In the genomic region with DNA sequence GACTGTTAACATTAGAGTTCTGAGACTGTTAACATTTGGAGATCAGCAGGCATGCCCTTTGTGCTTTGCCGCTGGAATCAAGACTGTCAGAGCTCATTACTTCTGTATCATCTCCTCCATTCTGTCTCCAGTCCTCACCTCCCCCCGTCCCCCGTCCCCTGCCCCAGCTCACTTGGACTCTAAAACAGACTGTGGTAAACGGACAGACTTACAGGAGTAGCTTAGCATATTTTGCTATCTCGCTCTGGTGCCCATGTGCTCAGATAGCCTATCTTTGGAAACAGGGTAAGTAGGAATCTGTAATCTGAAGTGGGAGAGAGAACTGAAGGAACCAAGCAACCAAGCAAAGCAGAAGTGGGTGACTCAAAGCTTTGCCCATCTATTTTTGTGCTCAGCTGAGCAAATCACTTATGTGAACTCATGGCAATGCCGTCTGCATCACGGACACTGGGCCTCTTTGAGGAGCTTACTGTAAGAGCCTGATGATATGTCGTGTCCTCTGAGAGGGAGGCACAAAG, we compare ENCODE assay signal across 14 mouse cellular contexts. TPM values are rescaled to one million over a fixed set of nuclear protein-coding genes. Genes with fewer than 3 reads are reported as not detected.
DNase-seq lines count a peak whose midpoint lies in the region; ATAC-seq and TF ChIP-seq lines count a peak whose summit lies in the region.
"Had no signal": no experiment of that assay in that cellular context is flagged by ENCODE, and none has a peak within 500 bp of the region (broad histone marks: within the 10 kb centered on the region; RNA-seq: fewer than 3 reads in every experiment).

No protein-coding gene starts in this region.

- peak overlapping the region; percentile 85 for H3K27ac ChIP-seq in heart, embryonic 12.5 days (ENCODE audit: poor library complexity, severe bottlenecking)
- H3K27ac ChIP-seq in lung, postnatal 0 days (ENCODE audit: low read length): 0 out of 2 replicates have a peak overlapping the region, but pooled peaks have one; percentile 4
- no peak overlapping the region for H3K27ac ChIP-seq in kidney, embryonic 14.5 days (ENCODE audit: low read depth, low read length)
- H3K27ac ChIP-seq: hindbrain, embryonic 13.5 days; kidney, embryonic 15.5 days; midbrain, embryonic 15.5 days had no signal

- peak overlapping the region; percentile 36 for H3K4me2 ChIP-seq in heart, embryonic 12.5 days
- no peak overlapping the region for H3K4me2 ChIP-seq in lung, postnatal 0 days (replicated peaks; ENCODE audit: low read depth, low read length)
- H3K4me2 ChIP-seq in kidney, embryonic 14.5 days (replicated peaks; ENCODE audit: low read depth, low read length): no peak overlapping the region
- H3K4me2 ChIP-seq: hindbrain, embryonic 13.5 days; kidney, embryonic 15.5 days; lung, embryonic 14.5 days; midbrain, embryonic 15.5 days had no signal

- no peak overlapping the region for H3K4me3 ChIP-seq in heart, embryonic 12.5 days
- H3K4me3 ChIP-seq in lung, postnatal 0 days (ENCODE audit: low read depth, low read length): no peak overlapping the region
- no peak overlapping the region for H3K4me3 ChIP-seq in lung, adult 2 months (replicated peaks; ENCODE audit: extremely low read depth, low read depth, low read length)
- no peak overlapping the region for H3K4me3 ChIP-seq in kidney, embryonic 14.5 days (ENCODE audit: low read length)
- H3K4me3 ChIP-seq: hindbrain, embryonic 13.5 days; kidney, embryonic 15.5 days; midbrain, embryonic 15.5 days had no signal

- H3K9ac ChIP-seq in heart, embryonic 12.5 days: no peak overlapping the region
- H3K9ac ChIP-seq in lung, postnatal 0 days (replicated peaks; ENCODE audit: low read depth): no peak overlapping the region
- H3K9ac ChIP-seq in kidney, embryonic 14.5 days (ENCODE audit: low read depth, low read length): no peak overlapping the region
- H3K9ac ChIP-seq: hindbrain, embryonic 13.5 days; kidney, embryonic 15.5 days; lung, embryonic 14.5 days; midbrain, embryonic 15.5 days had no signal

- peak; percentile 56 for ATAC-seq in heart, embryonic 12.5 days (ENCODE audit: insufficient number of reproducible peaks, low FRiP score)
- peak; percentile 57 for ATAC-seq in lung, postnatal 0 days
- no peak for ATAC-seq in kidney, embryonic 14.5 days (ENCODE audit: low FRiP score, low TSS enrichment)
- ATAC-seq: midbrain, embryonic 15.5 days had no signal

- peaks cover 28% of the 10 kb centered on the region for H3K4me1 ChIP-seq in heart, embryonic 12.5 days (replicated peaks)
- no peaks in the 10 kb centered on the region for H3K4me1 ChIP-seq in lung, postnatal 0 days (ENCODE audit: insufficient read depth, low read depth, low read length)
- H3K4me1 ChIP-seq in lung, adult 2 months (ENCODE audit: control insufficient read depth, insufficient read depth, low read length): no peaks in the 10 kb centered on the region
- H3K4me1 ChIP-seq in kidney, embryonic 14.5 days (ENCODE audit: control insufficient read depth, insufficient read depth, low read length): no peaks in the 10 kb centered on the region
- H3K4me1 ChIP-seq: hindbrain, embryonic 13.5 days; kidney, embryonic 15.5 days; midbrain, embryonic 15.5 days had no signal

- TF ChIP-seq POLR2A in lung, adult 2 months (IDR thresholded peaks at IDR 0.05; ENCODE audit: borderline replicate concordance, extremely low read depth, low read depth, low read length): no peak

- H3K36me3 ChIP-seq in heart, embryonic 12.5 days: peaks cover 37% of the 10 kb centered on the region
- H3K36me3 ChIP-seq in lung, postnatal 0 days (ENCODE audit: insufficient read depth, low read length): no peaks in the 10 kb centered on the region; the same call in 1 of the 2 replicates
- peaks cover 6% of the 10 kb centered on the region; the same call in 1 of the 2 replicates for H3K36me3 ChIP-seq in kidney, embryonic 14.5 days (ENCODE audit: control insufficient read depth, insufficient read depth, low read length)
- H3K36me3 ChIP-seq: hindbrain, embryonic 13.5 days; midbrain, embryonic 15.5 days had no signal

- intact Hi-C loops in heart, postnatal 14 days (cut with DNase I): no loop called here

- no peak for TF ChIP-seq CTCF in lung, postnatal 0 days (IDR thresholded peaks at IDR 0.05)
- no peak for TF ChIP-seq CTCF in lung, adult 2 months (IDR thresholded peaks at IDR 0.05; ENCODE audit: insufficient read depth, low read length)

- WGBS in heart, embryonic 12.5 days: 41% methylated on average over 8 of the region's 8 CpGs
- 62% methylated on average over 8 of the region's 8 CpGs for WGBS in lung, postnatal 0 days
- 74% methylated on average over 8 of the region's 8 CpGs for WGBS in lung, adult 2 months
- 86% methylated on average over 8 of the region's 8 CpGs for WGBS in kidney, embryonic 14.5 days

- TF ChIP-seq EP300 in lung, postnatal 0 days (IDR thresholded peaks at IDR 0.05): no peak

- H3K27me3 ChIP-seq in heart, embryonic 12.5 days (replicated peaks): no peaks in the 10 kb centered on the region
- H3K27me3 ChIP-seq in lung, postnatal 0 days (replicated peaks; ENCODE audit: insufficient read depth, low read length): no peaks in the 10 kb centered on the region
- H3K27me3 ChIP-seq in kidney, embryonic 14.5 days (ENCODE audit: control insufficient read depth, insufficient read depth, low read length): no peaks in the 10 kb centered on the region
- H3K27me3 ChIP-seq: hindbrain, embryonic 13.5 days; kidney, embryonic 15.5 days; midbrain, embryonic 15.5 days had no signal

- H3K9me3 ChIP-seq in heart, embryonic 12.5 days (replicated peaks): no peaks in the 10 kb centered on the region
- H3K9me3 ChIP-seq in lung, postnatal 0 days (ENCODE audit: low read length): no peaks in the 10 kb centered on the region
- H3K9me3 ChIP-seq in kidney, embryonic 14.5 days (ENCODE audit: control insufficient read depth, low read length): no peaks in the 10 kb centered on the region
- H3K9me3 ChIP-seq: hindbrain, embryonic 13.5 days; kidney, embryonic 15.5 days; midbrain, embryonic 15.5 days had no signal

- no peak for DNase-seq in heart, postnatal 14 days
- DNase-seq in lung, postnatal 0 days (ENCODE audit: low spot score): peak; percentile 55
- DNase-seq in lung, adult 2 months: no peak
- DNase-seq in frontal cortex, adult 2 months (ENCODE audit: extremely low spot score in 1 of 2, low spot score in 1 of 2): peak; percentile 45 to 67
- peak; percentile 84 for DNase-seq in retina, embryonic 14.5 days (ENCODE audit: low spot score)
- no peak for DNase-seq in neural tube, embryonic 10.5 days (ENCODE audit: extremely low spot score, low spot score)
- DNase-seq: cerebellum, postnatal 36 days; thymus, postnatal 4 days had no signal

RNA-seq across cellular contexts. Expression of a gene that starts 10.3 kb away (rescaled TPM):
- 43.6 and 43.8 TPM in 2 replicates for polyA plus RNA-seq in heart, embryonic 12.5 days (2016; fragmentation: Nextera tagmentation; extraction: Ambion mirVana)
- total RNA-seq in heart, postnatal 14 days (2021): 10 to 100 TPM; 15.0 to 18.2 TPM
- 31.9 and 32.5 TPM in 2 replicates for polyA plus RNA-seq in lung, postnatal 0 days (2015; fragmentation: Nextera tagmentation; extraction: Ambion mirVana)
- polyA plus RNA-seq in lung, adult 2 months (2012; rRNA removed): 4.0 and 7.4 TPM in 2 replicates
- polyA plus RNA-seq in frontal cortex, adult 2 months (2012; rRNA removed): 21.1 and 21.5 TPM in 2 replicates
- polyA plus RNA-seq in kidney, embryonic 14.5 days (2014; fragmentation: Nextera tagmentation; extraction: Ambion mirVana): 26.5 and 36.6 TPM in 2 replicates

RNA-seq across cellular contexts. Expression of a gene that starts 39.9 kb away (rescaled TPM):
- 42.8 and 43.4 TPM in 2 replicates for polyA plus RNA-seq in heart, embryonic 12.5 days (2016; fragmentation: Nextera tagmentation; extraction: Ambion mirVana)
- total RNA-seq in heart, postnatal 14 days (2021): 10 to 100 TPM; 23.1 to 25.0 TPM
- polyA plus RNA-seq in lung, postnatal 0 days (2015; fragmentation: Nextera tagmentation; extraction: Ambion mirVana): 17.6 and 20.0 TPM in 2 replicates
- polyA plus RNA-seq in lung, adult 2 months (2012; rRNA removed): 6.9 and 11.9 TPM in 2 replicates
- 23.5 and 26.1 TPM in 2 replicates for polyA plus RNA-seq in frontal cortex, adult 2 months (2012; rRNA removed)
- polyA plus RNA-seq in kidney, embryonic 14.5 days (2014; fragmentation: Nextera tagmentation; extraction: Ambion mirVana): 30.4 and 33.5 TPM in 2 replicates

RNA-seq across cellular contexts. Expression of a gene that starts 39.9 kb away (rescaled TPM):
- polyA plus RNA-seq in heart, embryonic 12.5 days (2016; fragmentation: Nextera tagmentation; extraction: Ambion mirVana): 15.1 and 16.5 TPM in 2 replicates
- total RNA-seq in heart, postnatal 14 days (2021): 1 to 10 TPM; 5.6 to 6.3 TPM
- polyA plus RNA-seq in lung, postnatal 0 days (2015; fragmentation: Nextera tagmentation; extraction: Ambion mirVana): 4.2 and 6.9 TPM in 2 replicates
- 2.4 and 3.4 TPM in 2 replicates for polyA plus RNA-seq in lung, adult 2 months (2012; rRNA removed)
- polyA plus RNA-seq in frontal cortex, adult 2 months (2012; rRNA removed): 8.1 and 8.8 TPM in 2 replicates
- 25.7 and 29.3 TPM in 2 replicates for polyA plus RNA-seq in kidney, embryonic 14.5 days (2014; fragmentation: Nextera tagmentation; extraction: Ambion mirVana)

Comparison
In these comparisons a context has a peak if more than half of its experiments do, and no peak if none do; other contexts are left out.
1. DNase-seq: peak in lung, postnatal 0 days (single experiment), frontal cortex, adult 2 months (2 of 2) and retina, embryonic 14.5 days (single experiment); none in heart, postnatal 14 days (0 of 2), lung, adult 2 months (single experiment) and neural tube, embryonic 10.5 days (single experiment).